Mouse (Mus musculus): ENCODE results near the gene Gm36210.
A peak's percentile ranks its signal among the peaks of the same experiment; 100 is the strongest.
"Not testable (repeated sequence)": the region's sequence is repeated elsewhere in the genome, so short reads cannot be mapped to it uniquely, and the experiment has no call there.

Gm36210 gene

DNA sequence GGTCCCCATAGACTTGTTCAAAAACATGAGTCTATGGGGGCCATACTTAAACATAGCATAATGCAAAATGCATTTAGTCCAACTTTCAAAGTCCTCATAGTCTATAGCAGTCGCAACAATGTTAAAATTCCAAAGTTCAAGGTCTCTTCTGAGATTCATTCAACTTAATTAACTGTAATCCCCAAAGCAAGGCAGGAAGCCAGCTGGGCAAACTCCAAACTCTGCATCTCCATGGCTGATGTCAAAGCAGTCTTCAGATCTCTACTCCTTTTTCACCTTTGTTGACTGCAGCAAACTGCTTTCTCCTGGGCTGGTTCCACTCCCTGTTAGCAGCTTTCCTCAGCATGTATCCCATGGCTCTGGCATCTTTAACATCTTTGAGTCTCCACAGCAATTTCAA is 27.3 kb downstream of the Gm36210 start:
- not testable (repeated sequence) for DNase-seq

DNA sequence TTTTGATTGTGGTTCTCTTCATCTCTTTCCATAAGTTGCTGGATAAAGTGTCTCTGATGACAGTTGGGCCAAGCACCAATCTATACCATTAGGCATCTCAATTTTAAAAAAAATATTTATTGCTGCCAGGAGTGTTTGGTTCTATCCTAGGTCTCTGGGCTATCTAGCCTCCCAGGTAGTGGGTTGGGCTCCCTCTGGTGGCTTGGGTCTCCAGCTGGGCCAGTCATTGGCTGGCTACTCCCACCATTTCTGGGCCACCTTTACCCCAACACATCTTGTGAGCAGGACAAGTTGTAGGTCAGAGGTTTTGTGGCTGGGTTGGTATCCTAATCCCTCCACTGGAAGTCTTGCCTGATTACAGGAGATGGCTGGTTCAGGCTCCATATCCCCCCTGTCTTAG is 28.1 kb downstream of the Gm36210 start:
- no peak for DNase-seq

GRCm38 (mm10) chr7:4877226-4877625 is 29.1 kb downstream of the Gm36210 start:
- DNase-seq = peak in 1 of 2 experiments; percentile 29

DNA sequence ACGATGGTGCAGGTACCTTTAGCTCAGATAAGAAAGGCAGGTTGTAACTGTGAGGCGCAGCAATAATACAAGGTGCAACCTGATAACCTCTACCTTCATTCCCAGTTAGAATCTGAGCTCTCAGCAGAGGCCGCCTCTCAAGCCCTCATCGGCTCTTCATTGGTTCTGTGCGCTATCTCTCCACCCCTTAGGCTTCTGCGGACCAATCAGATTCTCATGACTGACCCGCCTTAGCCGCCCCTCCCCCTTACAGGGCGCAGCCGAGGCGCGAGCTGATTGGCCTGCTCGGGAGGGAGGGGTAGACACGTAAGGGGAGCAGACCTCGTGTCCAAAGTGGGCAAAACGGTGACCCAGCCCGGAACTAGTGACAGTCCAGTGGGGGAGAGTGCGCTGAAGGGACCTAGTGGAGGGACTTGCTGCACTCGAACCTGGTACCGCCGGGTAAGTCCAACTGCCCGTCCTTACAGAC is 29.5 kb downstream of the Gm36210 start, which contains the start of gene Isoc2a:
Gene Isoc2a (plus strand): TSS at position 401 of the 469 bp plus-strand sequence.
- DNase-seq = peak; percentile 89 to 91

DNA sequence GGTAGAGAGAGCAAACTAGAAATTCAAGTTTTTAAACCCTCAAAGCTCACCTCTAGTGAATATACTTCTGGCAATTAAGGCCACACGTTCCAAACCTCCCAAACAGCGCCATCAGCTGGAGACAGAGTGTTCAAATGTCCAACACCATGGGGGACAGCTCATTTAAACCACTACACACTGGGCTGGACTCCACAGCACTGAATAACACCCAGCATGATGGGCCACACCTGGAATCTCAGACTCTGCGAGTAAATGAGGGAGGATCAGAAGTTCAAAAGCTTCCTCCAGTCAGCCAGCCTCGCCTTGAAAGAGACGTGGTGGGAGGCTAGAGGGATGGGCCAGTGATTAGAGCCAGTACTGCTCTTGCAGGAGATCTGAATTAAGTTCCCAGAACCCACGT is 36.2 kb downstream of the Gm36210 start, which contains the start of gene Isoc2b:
Gene Isoc2b (minus strand): TSS at position 126 of the 400 bp plus-strand sequence.
- DNase-seq = no peak

DNA sequence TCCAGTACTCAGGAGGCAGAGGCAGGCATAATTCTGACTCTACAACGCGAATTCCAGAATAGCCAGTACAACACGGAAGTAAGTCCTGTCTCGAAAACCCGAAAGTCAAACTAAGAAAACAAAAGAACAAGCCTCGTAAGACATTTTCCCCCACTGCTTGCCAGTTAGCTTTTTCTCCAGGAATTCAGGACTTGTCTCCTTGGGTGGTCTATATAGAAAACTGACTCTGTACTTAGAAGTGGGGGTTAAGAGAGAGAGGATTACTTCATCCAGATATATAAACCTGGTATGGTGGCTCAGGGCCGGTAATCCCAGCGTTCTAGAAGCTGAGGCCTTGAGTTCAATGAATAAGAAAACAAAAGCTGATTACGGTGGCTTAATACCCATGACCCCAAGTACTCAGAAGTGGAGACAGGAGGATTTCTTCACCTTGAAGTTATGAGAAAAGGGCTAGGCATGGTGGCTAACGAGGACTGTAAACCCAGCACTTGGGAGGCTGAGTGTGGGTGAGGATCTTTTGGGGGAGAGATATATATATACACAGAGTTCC is 39.6 kb downstream of the Gm36210 start:
- DNase-seq = no peak

DNA sequence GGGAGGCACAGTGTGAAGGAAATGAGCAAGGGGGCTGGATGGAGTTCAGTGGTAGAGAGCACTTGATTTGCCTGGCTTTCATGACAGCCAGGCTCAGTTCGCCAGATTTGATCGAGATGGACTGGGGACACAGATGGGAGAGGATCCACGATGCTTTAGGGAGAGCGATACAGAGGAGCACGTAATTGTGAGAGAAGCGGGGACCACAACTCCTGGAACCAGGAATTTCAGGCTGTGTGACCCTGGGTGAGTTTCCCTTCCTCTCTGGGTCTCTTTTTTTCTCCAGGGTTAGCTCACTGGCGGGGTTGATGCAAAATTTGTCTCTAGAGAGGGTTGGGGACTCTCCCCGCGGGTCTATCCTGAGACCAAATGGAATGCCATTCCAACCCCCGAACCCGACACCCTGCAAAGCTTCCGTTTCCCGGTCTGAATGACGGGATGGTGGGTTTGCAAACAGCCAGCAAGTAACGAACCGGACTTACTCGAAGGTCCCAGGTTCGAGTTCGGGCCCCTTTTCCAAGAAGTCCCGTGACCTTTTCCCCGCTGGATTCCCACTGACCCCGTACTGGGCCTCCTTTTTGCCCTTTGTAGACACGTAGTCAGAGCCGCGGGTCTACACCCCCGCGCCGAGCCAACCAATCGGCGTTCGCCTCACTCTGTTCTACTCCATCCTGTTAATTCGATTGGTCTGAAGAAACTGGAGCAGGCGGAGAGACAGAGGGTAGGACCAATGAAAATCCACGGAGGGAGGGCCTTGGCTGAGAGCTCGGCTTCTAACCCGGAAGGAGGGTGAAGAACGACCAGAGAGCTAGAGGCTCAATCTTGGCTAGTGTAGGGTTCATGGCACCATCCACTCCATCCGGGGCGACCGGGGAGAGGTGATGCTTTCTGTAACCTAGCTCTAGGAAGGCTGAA is 40.5 kb downstream of the Gm36210 start:
- peak; percentile 97 for DNase-seq

GRCm38 (mm10) chr7:4865090-4865489 is 41.2 kb downstream of the Gm36210 start:
- peak; percentile 64 to 70 for DNase-seq

GRCm38 (mm10) chr7:4864130-4864845 is 42.0 kb downstream of the Gm36210 start:
- DNase-seq = no peak

DNA sequence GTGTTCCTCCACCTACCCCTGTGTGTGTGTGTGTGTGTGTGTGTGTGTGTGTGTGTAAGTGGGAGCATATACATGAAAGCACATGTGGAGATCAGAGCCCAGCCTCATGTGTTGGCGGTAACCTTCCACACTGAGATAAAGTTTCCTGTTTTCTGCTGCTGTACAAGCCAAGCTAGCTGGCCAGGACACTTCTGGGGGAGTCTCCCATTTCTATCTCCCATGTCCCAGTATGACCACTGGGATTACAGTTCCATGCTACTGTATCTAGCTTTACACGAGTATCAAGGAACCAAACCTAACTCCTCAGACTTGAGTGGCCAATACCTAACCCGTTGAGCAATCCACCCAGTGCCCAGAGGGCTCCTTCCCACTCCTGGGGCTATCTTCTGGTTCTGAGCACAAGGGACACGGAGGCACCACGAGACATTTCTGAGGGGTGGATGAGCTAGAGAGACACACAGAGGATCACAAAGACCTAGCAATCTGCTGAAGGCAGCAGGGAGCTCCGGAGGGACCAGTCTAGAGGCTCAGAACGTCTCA is 42.7 kb downstream of the Gm36210 start:
- DNase-seq = no peak

DNA sequence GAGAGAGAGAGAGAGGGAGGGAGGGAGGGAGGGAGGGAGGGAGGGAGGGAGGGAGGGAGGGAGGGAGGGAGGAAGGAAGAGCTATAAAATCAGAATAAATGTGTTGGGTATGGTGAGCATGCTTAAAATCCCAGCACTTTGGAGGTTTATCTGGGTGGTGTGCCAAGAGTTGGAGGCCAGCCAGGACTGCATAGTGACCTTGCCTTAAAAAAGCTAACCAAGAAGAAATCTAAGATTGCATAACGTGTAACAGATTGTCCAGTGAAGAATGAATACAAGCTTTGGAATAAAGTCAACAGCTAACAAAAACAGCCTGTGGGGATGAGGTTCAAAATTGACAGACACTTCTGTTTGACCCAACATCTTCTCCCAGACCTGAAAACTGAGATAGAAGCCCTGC is 43.3 kb downstream of the Gm36210 start:
- peak; percentile 46 to 63 for DNase-seq

DNA sequence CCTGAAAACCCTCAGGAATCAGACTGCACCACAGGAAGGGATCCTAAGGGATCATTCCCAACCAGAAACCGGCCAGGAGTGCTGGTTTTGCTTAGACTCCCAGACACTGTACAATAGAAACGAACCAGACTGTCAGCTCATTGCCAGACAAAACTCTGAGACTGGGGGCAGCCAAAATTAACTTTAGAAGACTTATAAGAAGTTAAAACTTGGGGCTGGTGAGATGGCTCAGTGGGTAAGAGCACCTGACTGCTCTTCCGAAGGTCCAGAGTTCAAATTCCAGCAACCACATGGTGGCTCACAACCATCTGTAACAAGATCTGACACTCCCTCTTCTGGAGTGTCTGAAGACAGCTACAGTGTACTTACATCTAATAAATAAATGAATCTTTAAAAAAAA is 45.4 kb downstream of the Gm36210 start:
- not testable (repeated sequence) for DNase-seq

GRCm38 (mm10) chr7:4859418-4859978 is 46.8 kb downstream of the Gm36210 start:
- DNase-seq = no peak

GRCm38 (mm10) chr7:4857321-4857720 is 49.0 kb downstream of the Gm36210 start:
- DNase-seq = peak in 1 of 2 experiments; percentile 68

- DNase-seq = no peak
Observed at GRCm38 (mm10) chr7:4856508-4856907, 49.8 kb downstream of the Gm36210 start.

DNA sequence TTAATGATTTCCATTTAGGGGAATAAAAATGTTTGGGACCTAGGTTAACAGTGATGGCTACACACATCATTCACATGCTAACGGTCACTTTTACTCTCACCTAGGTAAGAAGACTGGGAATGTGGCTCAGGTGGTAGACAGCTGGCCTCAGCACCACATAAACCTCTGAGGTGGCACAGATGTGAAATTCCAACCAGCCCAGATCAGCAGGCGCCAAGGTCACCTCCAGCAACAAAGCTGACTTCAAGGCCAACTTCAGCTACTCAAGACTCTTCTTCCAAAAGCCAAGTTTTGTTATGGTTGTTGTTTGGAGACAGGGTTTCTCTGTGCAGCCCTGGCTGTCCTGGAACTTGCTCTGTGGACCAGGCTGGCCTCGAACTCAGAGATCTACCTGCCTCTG is 52.7 kb downstream of the Gm36210 start:
- no peak for DNase-seq

- no peak for DNase-seq
Observed at GRCm38 (mm10) chr7:4851315-4851688, 55.0 kb downstream of the Gm36210 start.

DNA sequence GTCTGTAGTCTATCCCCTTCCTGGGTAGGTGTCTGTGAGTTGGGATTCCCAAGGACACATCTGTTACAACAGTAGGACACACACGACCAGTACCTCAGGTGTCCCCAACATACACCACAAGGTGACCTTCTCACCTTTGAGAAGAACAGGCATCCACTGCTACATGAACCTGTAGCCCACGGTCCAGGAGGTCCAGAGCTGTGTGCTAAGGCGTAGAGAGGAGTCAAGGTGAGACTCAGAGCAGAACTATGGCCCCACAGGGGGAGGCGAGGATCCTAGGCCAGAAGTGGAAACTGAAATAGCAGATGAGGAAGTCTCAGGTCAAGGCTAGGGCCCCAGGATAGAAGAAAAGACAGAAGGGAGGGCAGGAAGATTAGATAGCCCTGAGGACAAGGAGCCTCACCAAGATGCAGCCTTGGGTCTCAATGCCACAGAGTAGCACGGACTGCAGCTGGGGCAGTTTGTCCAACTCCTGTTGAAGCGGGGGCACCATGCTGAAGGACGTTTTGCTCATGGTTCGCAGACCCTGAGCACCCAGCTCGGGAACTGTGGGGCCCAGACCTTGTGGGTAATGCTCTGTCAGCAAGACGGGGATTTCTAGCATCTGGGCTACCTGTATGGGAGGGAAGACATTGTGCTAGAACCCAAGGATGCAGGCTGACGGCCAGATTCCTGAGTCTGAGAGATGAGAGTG is 55.5 kb downstream of the Gm36210 start:
- no peak for DNase-seq

- DNase-seq = no peak
Observed at GRCm38 (mm10) chr7:4849372-4849771, 56.9 kb downstream of the Gm36210 start.
